Mouse (Mus musculus) kidney, adult 11 months (tissue): ENCODE measurements around the gene Prickle1.

Experiments used
- DNase-seq: peaks from one replicate; pipeline ENCODE4 v3.0.0; 2022

Prickle1 gene

GRCm38 (mm10) chr15:93539415-93539814 lies 56.3 kb downstream of the Prickle1 start:
- DNase-seq, result no peak

GRCm38 (mm10) chr15:93538551-93539205 lies 57.0 kb downstream of the Prickle1 start:
- DNase-seq, result no peak

DNA sequence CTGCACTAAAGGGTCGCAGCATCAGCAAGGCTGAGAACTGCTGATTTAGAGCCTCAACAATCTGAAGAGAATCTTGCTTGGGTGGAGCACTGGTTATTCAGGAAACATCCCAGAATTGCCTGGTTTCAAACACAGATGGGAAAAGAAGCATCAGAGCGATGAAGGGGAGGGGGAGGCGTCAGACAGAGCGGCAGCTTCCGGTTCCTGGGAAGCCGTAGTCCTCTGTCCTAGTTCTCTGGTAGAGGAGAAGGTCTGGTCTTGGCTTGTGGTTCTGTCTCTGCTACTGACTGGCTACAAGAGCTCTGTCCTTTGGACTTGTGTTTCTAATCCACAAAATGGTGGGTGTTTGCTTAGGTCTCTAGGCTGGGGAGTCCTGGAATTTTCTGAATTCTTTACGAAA lies 57.9 kb downstream of the Prickle1 start:
- DNase-seq, result no peak

GRCm38 (mm10) chr15:93536191-93536590 lies 59.5 kb downstream of the Prickle1 start:
- DNase-seq, result no peak

GRCm38 (mm10) chr15:93530703-93531032 lies 65.0 kb downstream of the Prickle1 start:
- no peak for DNase-seq

- DNase-seq, result no peak
Measured at GRCm38 (mm10) chr15:93529831-93530702, 65.6 kb downstream of the Prickle1 start.

DNA sequence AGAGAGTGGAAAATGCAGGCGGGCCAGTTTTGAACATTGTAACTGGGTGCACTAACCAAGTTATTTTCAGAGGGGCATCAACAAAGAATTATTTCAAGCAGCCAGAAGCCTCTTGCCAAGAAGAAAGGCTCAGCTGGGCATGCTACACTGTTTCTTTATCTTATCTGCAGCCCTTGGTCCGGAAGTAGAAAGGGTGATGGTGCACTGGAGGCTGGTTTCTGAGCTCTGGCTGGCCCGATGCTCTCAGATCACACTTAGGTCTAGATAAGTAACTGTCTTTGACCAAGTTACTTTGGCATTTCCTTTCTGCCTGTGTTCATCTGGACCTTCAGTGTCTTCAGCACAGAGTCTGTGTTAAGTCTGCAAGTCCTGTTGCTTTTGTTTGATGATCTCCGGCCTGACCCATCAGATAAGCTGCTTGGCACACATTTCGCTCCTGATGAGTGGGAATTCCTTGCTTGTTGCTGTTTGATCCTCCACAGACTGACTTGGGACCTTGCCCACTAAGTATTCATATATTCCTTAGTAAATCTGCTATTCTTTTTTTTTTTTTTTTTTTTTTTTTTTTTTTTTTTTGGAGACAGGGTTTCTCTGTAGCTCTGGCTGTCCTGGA lies 70.3 kb downstream of the Prickle1 start:
- no peak for DNase-seq

DNA sequence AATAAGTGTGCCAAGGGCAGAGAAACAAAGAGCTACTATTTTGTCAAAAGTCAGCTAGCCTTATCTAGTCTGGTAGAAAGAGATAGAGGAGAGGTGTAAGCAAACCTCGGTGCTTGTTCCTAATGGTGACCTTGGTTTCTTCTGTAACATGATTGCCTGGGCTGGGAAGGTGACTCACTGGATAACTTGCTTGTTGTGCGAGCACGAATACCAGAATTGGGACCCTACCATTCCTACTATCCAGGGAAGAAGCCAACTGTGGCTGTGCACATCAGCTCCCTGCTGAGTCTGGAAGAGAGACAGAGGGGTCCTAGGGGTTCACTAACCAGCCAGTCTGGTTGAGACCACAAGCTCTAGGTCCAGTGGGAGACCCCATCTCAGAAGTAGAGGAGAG lies 73.9 kb downstream of the Prickle1 start:
- DNase-seq, result no peak

- no peak for DNase-seq
Measured at GRCm38 (mm10) chr15:93521088-93521786, 74.5 kb downstream of the Prickle1 start.

DNA sequence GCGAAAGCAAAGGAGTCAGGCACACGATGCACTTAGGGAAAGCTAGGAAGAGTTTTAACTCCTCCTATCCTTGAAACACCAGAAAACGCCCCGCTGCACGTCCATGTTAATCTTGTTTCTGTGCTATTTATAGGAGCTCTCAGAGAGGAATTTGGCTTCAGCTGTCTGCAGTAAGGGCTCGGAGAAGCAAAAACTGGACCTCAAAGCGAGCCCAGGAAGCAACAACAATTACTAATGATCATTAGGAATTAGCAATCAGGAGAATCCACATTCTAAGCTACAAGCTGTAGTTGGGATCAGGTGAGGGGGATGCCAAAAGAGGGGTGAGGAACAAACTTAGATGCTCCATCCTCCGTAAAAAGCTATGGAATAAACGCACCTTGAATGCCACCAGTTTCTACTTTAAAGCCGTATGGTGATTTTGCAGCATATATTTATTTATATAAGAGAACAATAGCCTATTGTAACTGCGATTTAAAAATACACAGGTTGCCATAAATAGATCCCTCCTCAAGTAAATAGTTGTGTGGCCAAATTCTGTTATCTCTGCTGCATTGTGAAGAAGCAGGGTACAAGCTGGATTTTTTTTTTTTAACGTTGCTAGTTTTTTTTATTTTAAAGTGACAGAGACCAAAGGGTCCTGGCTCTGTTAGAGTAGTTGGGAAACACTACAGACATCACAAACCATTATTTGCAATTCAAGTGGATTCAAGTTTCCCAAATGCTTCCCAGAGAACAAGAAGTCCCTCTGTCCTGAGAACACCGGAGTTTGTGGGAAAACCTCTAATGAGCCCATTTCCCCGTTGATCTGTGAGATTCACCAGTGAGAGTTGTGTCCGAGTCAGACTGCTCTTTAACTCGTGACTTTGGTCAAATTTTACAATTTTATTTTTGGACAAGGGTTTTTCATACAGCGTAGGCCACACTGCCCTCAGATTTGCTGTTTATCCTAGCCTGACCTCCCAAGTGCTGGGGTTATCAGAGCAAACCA lies 75.6 kb downstream of the Prickle1 start:
- DNase-seq, result no peak

DNA sequence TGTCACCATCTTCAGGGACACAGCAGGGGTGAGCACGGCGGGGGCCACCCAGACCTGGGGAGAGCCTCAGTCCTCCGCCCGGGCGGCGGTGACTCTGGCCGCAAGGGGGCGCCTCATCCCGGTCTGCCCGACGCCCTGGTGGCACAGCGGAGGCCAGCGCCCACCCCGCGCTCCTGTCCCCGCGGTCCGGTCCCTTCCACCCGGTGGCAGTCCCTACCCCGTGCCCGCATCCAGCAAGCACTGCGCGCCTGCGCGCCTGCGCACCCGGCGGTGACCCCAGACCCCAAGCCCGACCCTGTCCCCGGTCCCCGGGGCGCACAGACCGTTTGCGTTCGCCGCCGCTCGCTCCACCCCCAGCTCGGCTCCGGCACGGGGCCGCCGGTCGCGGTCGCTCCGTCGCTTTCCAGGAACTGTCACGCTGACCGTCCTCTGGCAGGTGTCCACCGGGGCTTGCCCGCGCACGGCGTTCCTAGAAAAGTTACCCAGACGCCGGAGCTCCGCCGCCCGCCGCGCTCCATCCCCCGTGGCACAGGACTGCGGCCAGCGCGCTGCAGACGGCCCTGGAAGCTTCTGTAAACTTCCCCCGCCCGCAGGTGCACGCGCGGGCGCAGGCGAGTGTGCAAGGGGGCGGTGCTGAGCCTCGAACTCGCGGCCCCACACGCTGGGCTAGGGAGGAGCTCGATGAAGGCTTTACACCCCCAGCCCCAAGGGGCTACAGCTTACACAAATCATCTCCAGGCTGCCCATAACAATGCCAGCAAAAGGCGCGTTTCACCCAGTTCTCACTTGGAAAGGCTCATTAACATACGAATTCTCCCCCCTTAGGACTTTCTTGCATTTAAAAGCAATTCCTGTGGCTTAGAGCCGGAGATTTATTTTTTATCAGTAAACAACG lies 76.5 kb downstream of the Prickle1 start:
- DNase-seq, result peak; percentile 70

- peak; percentile 59 for DNase-seq
Measured at GRCm38 (mm10) chr15:93518143-93518902, 77.4 kb downstream of the Prickle1 start.

DNA sequence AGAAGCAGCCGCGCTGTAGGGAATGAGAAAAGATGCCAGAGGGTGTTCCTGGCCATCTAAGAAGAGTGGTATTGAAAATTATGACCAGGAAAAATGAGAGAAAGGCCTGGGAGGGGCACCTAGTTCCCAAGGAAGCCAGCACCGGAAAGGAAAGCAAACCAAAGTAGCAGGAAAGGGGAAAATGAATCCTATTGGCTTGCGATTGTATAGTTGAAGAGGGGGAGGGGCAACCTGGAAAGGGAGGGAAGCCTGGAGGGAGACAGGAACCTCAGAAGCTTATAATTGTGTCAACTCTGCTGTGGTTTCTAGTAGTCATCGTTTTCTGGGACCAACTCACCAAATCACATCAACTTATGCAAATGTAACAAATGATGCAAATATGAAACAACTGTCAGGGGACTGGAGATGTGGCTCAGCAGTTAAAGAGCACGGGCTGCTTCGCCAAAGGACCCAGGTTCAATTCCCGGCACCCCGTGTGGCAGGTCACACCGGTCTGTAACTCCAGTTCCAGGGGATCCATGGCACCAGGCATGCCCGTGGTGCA lies 78.6 kb downstream of the Prickle1 start:
- DNase-seq, result no peak

GRCm38 (mm10) chr15:93515316-93515715 lies 80.4 kb downstream of the Prickle1 start:
- peak; percentile 36 for DNase-seq

DNA sequence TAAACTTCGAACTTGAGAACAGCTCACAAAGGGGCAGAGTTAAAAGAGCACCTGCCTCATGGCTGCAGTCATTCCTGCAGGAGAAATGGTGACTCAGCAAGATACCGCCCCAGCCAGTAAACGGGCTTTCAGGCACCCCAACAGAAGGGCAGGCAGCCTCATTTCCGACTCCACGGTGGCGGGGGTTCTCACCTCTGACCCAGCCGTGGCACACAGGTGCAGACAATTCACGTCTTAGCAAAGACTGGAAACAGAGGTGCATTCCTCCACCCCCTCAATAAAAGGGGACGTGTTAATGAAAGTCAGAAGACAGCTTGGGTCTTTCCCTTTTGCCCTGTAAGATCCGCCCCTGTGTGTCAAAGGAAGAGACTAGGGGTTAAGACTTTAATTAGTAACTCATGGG lies 81.8 kb downstream of the Prickle1 start:
- peak; percentile 76 for DNase-seq

DNA sequence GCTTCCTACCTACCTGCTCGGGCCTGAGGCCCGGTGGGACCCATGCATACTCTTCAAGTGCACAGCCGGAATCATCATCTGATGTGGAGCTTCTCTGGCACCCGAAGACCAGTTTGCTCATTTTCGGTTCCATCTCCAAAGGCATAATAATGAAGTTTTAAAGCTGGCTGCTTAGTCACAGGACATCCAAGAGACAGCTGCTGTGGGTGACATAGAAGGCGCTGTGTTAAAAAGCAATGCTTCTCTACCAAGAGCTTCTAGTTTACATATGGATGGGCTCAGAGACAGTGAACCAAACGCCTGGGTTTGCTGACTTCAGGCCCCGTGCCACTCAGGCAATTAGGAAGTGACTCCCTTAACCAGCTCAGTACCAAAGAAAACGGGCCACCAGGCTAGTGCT lies 83.3 kb downstream of the Prickle1 start:
- DNase-seq, result no peak

DNA sequence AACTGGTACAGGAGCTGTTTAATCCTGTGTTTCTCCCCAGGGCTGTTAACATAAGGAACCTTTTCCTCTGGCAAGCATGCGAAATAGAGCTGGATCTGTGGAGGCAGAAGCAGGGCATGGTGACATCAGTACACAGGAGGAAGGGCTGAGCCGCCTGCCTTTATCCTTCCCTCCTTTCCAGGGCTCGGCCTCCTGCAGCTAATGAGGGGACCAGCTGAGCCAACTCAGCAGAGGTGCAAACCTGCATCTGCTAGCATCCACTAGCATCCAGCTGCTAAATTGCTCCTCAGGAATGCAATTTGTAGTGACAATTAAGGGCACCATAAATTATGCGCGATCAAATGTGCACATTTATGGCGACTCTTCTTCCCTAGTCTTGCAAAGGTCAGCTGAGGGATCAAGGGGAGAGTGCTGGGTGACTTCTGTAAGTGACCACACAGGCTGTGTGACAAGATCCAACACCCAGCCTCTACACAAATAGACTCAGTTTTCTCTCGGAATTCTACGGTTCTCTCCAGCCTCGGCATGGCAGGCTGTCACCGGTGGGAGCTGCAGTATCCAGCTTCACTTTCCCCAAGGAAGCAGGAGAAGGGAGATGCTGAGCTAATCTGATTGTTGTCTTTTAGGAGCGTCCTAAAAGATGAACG lies 84.9 kb downstream of the Prickle1 start:
- no peak for DNase-seq

GRCm38 (mm10) chr15:93504808-93505207 lies 90.9 kb downstream of the Prickle1 start:
- no peak for DNase-seq

- no peak for DNase-seq
Measured at GRCm38 (mm10) chr15:93503201-93503745, 92.4 kb downstream of the Prickle1 start.
